ENCODE assay signal across 8 mouse cellular contexts in the genomic region with DNA sequence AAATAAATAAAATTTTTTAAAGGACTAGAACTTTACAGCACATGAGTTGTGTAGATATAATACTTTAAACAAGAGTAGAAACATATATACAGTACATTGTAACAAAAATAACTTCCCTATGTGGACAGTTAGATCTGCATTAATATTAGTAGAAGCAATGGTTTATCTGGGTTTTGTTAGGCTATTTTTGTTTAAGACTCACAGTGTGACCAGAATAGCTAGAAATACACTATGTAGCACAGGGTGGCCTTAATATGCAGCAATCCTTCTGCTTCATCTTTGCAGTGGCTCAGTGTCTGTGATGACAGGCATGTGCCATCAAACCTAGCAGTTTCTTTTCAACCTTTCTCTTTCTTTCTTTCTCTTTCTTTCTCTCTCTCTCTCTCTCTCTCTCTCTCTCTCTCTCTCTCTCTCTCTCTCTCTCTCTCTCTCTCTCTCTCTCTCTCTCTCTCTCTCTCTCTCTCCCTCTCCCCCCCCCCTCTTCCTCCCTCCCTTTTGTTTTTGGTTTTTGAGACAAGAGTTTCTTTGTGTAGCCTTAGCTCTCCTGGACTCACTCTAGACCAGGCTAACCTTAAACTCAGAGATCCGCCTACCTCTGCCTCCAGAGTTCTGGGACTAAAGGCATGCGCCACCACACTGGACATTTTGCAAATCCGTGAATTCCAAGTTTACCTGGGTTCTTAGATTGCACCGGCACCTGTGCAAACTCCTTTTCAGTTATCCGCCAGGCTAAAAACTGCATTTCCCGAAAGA. TPM values are rescaled to one million over a fixed set of nuclear protein-coding genes. Genes with fewer than 3 reads are reported as not detected.
DNase-seq lines count a peak whose midpoint lies in the region; ATAC-seq and TF ChIP-seq lines count a peak whose summit lies in the region.

No protein-coding gene starts in this region.

- ATAC-seq in common myeloid progenitor, adult 5-6 weeks (replicated peaks; ENCODE audit: low read depth, poor library complexity, severe bottlenecking) = 0 out of 2 replicates have a peak, but pooled peaks have one; percentile 1

- peaks cover 9% of the 10 kb centered on the region for H3K4me1 ChIP-seq in liver, adult 2 months (ENCODE audit: control insufficient read depth, insufficient read depth, low read length)

- peak overlapping the region; percentile 56 for H3K4me3 ChIP-seq in liver, adult 2 months (ENCODE audit: insufficient read depth, low read depth, low read length)
- peak overlapping the region; percentile 99 for H3K4me3 ChIP-seq in myocyte

- no peak for DNase-seq in liver, adult 2 months (ENCODE audit: extremely low read depth, low read depth, low spot score)
- DNase-seq in liver = no peak
- DNase-seq in hindlimb bud, embryonic 11.5 days (ENCODE audit: extremely low spot score, low read depth, low spot score) = peak; percentile 52
- DNase-seq in right cerebral cortex, postnatal 14 days = no peak
- no peak for DNase-seq in spleen, postnatal 4 days (ENCODE audit: low spot score in 2 of 2)
- DNase-seq in cerebellum, postnatal 4 days (ENCODE audit: low spot score in 2 of 2) = no peak

- H3K9ac ChIP-seq in liver, adult 2 months (ENCODE audit: low read depth, low read length) = peak overlapping the region; percentile 43

- TF ChIP-seq CTCF in liver, adult 2 months (IDR thresholded peaks at IDR 0.05; ENCODE audit: low read depth, low read length) = no peak

- H3K27me3 ChIP-seq in liver, adult 2 months (ENCODE audit: control insufficient read depth, insufficient read depth, low read length) = no peaks in the 10 kb centered on the region
- H3K27me3 ChIP-seq in myocyte (ENCODE audit: control insufficient read depth, insufficient read depth, insufficient read length) = no peaks in the 10 kb centered on the region

- peaks cover 22% of the 10 kb centered on the region for H3K36me3 ChIP-seq in liver, adult 2 months (ENCODE audit: control insufficient read depth, insufficient read depth, low read length)
- H3K36me3 ChIP-seq in myocyte (ENCODE audit: control insufficient read depth, insufficient read depth) = peaks cover 18% of the 10 kb centered on the region

- 0 out of 2 replicates have a peak overlapping the region, but pooled peaks have one; percentile 5 for H3K27ac ChIP-seq in liver, adult 2 months (replicated peaks; ENCODE audit: insufficient read depth, low read depth, low read length)

- under 1% methylated on average over 6 of the region's 6 CpGs for WGBS in liver, adult 2 months

- 0 out of 2 replicates have a peak, but pooled peaks cover 6% of the 10 kb centered on the region for H3K79me2 ChIP-seq in liver, adult 2 months (ENCODE audit: control insufficient read depth, insufficient read depth, low read length)
- H3K79me2 ChIP-seq in myocyte (ENCODE audit: control insufficient read depth, insufficient read depth) = peaks cover 19% of the 10 kb centered on the region

- no peak for TF ChIP-seq POLR2A in liver, adult 2 months (IDR thresholded peaks at IDR 0.05; ENCODE audit: extremely low read depth, insufficient read depth, low read length)
- TF ChIP-seq POLR2A in myocyte (IDR thresholded peaks at IDR 0.05; ENCODE audit: insufficient read length, low read depth) = no peak

- peak overlapping the region; percentile 15 for H3ac ChIP-seq in myocyte (ENCODE audit: control insufficient read depth, insufficient read length)

- peak overlapping the region; percentile 87 for H3K4me2 ChIP-seq in myocyte (ENCODE audit: low read depth)

TF ChIP-seq in myocyte, 11 proteins besides CTCF, POLR2A, EP300 and RAD21:
- TF ChIP-seq CEBPB (IDR thresholded peaks at IDR 0.05; ENCODE audit: insufficient read depth, poor library complexity, severe bottlenecking) (no peak), TCF12 (IDR thresholded peaks at IDR 0.05; ENCODE audit: insufficient read depth, poor library complexity, severe bottlenecking) (no peak), USF1 (IDR thresholded peaks at IDR 0.05; ENCODE audit: low read depth) (no peak), SRF (IDR thresholded peaks at IDR 0.05; ENCODE audit: control insufficient read depth, insufficient read length, low read depth) (no peak), MAX (IDR thresholded peaks at IDR 0.05; ENCODE audit: low read depth) (no peak), E2F4 (IDR thresholded peaks at IDR 0.05; ENCODE audit: insufficient read depth) (no peak), TCF3 (IDR thresholded peaks at IDR 0.05; ENCODE audit: insufficient read length, low read depth) (no peak), MYOG (IDR thresholded peaks at IDR 0.05; ENCODE audit: control insufficient read depth in 1 of 3, insufficient read depth in 1 of 3, insufficient read length in 2 of 3, low read depth in 2 of 3) (no peak), REST (IDR thresholded peaks at IDR 0.05; ENCODE audit: insufficient read depth, insufficient read length) (no peak), MYOD1 (IDR thresholded peaks at IDR 0.05; ENCODE audit: control insufficient read depth in 1 of 3, insufficient read length in 2 of 3, low read depth in 2 of 3) (no peak), POLR2AphosphoS2 (IDR thresholded peaks at IDR 0.05; ENCODE audit: insufficient read length, low read depth) (no peak)

RNA-seq across cellular contexts. Expression of gene Psmc3, which starts 0.5 kb away (rescaled TPM):
- 147 and 190 TPM in 2 replicates for total RNA-seq in liver, adult 2 months (2014; rRNA removed)
- 69.4 and 71.4 TPM in 2 replicates for polyA plus RNA-seq in liver, adult 2 months (2012; rRNA removed)
- total RNA-seq in common myeloid progenitor, adult 5-6 weeks (2017) = 227 and 246 TPM in 2 replicates
- 688 TPM for polyA plus RNA-seq in myocyte (2012; fragmentation: generic; extraction: Trizol)

RNA-seq across cellular contexts. Expression of gene Slc39a13, which starts 16.9 kb away (rescaled TPM):
- total RNA-seq in liver, adult 2 months (2014; rRNA removed) = 4.3 and 6.8 TPM in 2 replicates
- polyA plus RNA-seq in liver, adult 2 months (2012; rRNA removed) = 13.1 and 17.5 TPM in 2 replicates
- 8.9 and 10.7 TPM in 2 replicates for total RNA-seq in common myeloid progenitor, adult 5-6 weeks (2017)
- 41.1 TPM for polyA plus RNA-seq in myocyte (2012; fragmentation: generic; extraction: Trizol)

RNA-seq across cellular contexts. Expression of gene Rapsn, which starts 17.9 kb away (rescaled TPM):
- 0.07 TPM in 1 of 2 replicates, not detected in the other for total RNA-seq in liver, adult 2 months (2014; rRNA removed)
- polyA plus RNA-seq in liver, adult 2 months (2012; rRNA removed) = 0.09 TPM in 1 of 2 replicates, not detected in the other
- total RNA-seq in common myeloid progenitor, adult 5-6 weeks (2017) = 3.9 and 5.0 TPM in 2 replicates
- 199 TPM for polyA plus RNA-seq in myocyte (2012; fragmentation: generic; extraction: Trizol)

RNA-seq across cellular contexts. Expression of gene Spi1, which starts 28.8 kb away (rescaled TPM):
- 3.7 and 4.8 TPM in 2 replicates for total RNA-seq in liver, adult 2 months (2014; rRNA removed)
- 9.5 and 16.5 TPM in 2 replicates for polyA plus RNA-seq in liver, adult 2 months (2012; rRNA removed)
- 64.4 and 74.3 TPM in 2 replicates for total RNA-seq in common myeloid progenitor, adult 5-6 weeks (2017)
- 0.04 TPM for polyA plus RNA-seq in myocyte (2012; fragmentation: generic; extraction: Trizol)
